Comparison of ENCODE assay signal across 8 mouse cellular contexts in the genomic region with DNA sequence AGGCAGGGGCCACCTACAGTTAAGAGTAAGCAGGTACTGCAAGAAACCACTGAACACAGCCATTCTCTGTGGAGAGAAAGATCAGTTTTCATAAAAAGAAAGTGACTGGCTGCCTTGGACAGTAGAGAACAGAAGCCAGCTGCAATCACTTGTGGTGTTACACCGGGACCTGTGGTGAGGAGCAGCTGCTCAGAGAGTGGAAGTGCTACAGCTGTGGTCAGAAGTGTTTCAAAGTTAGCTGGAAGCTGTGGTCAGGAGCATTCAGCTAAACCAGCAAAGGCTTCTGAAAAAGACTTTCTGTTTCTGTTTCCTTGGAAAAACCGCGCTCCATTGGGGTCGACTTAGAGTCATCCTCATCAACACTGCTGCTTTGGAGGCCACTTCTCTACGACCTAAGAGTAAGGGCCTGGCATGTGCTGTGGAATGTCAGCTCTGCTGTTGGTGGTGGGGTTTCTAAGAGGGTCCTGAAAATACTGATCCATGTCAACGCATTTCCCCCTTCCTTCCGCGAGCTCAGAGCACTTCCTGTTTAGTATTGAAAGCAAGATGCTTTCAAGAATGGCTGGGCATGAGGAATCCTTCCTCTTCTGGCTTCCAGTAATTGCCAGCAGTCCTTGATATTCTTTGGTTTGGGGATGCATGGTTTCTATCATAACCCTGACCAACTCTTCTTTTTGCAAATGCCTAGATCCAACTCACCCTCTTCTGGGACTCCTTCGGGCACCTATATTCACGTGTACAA.
DNase-seq lines count a peak whose midpoint lies in the region; ATAC-seq lines count a peak whose summit lies in the region.
"Had no signal": no experiment of that assay in that cellular context is flagged by ENCODE, and none has a peak within 500 bp of the region (broad histone marks: within the 10 kb centered on the region; RNA-seq: fewer than 3 reads in every experiment).

No protein-coding gene starts in this region.

- ATAC-seq in monocyte, adult 5-6 weeks (replicated peaks; ENCODE audit: insufficient number of reproducible peaks, low FRiP score, low TSS enrichment, poor library complexity, severe bottlenecking): no peak; the same call in 1 of the 2 replicates
- ATAC-seq in hindbrain, embryonic 16.5 days: no peak

- no peak overlapping the region for H3K4me2 ChIP-seq in hindbrain, embryonic 16.5 days (ENCODE audit: low read length)
- H3K4me2 ChIP-seq: limb, embryonic 15.5 days had no signal

- no peak overlapping the region for H3K4me3 ChIP-seq in hindbrain, embryonic 16.5 days (ENCODE audit: low read length)
- H3K4me3 ChIP-seq: limb, embryonic 15.5 days had no signal

- no peak overlapping the region for H3K9ac ChIP-seq in hindbrain, embryonic 16.5 days (ENCODE audit: low read depth, low read length)
- H3K9ac ChIP-seq: limb, embryonic 15.5 days had no signal

- H3K9me3 ChIP-seq in hindbrain, embryonic 16.5 days (ENCODE audit: control insufficient read depth, low read length): no peaks in the 10 kb centered on the region
- H3K9me3 ChIP-seq: limb, embryonic 15.5 days had no signal

- H3K27me3 ChIP-seq in hindbrain, embryonic 16.5 days (replicated peaks; ENCODE audit: control insufficient read depth, insufficient read depth, low read length): no peaks in the 10 kb centered on the region
- H3K27me3 ChIP-seq: limb, embryonic 15.5 days had no signal

- 89% methylated on average over 10 of the region's 10 CpGs for WGBS in hindbrain, embryonic 16.5 days

- no peaks in the 10 kb centered on the region for H3K4me1 ChIP-seq in hindbrain, embryonic 16.5 days (ENCODE audit: control insufficient read depth, insufficient read depth, low read depth, low read length)
- H3K4me1 ChIP-seq: limb, embryonic 15.5 days had no signal

- intact Hi-C loops in heart, postnatal 10 days (cut with DNase I): no loop called here

- no peaks in the 10 kb centered on the region for H3K36me3 ChIP-seq in hindbrain, embryonic 16.5 days (ENCODE audit: control insufficient read depth, insufficient read depth, low read length)
- H3K36me3 ChIP-seq: limb, embryonic 15.5 days had no signal

- no peak overlapping the region for H3K27ac ChIP-seq in hindbrain, embryonic 16.5 days (ENCODE audit: low read depth, low read length)
- H3K27ac ChIP-seq: limb, embryonic 15.5 days had no signal

- DNase-seq in monocyte, adult 2 months (ENCODE audit: low read depth in 1 of 2, low spot score in 2 of 2): peak; percentile 6 to 27
- peak; percentile 45 to 47 for DNase-seq in heart, postnatal 10 days
- DNase-seq in lung, postnatal 4 days: peak; percentile 9 to 30
- peak; percentile 3 to 12 for DNase-seq in thymus, postnatal 36 days
- DNase-seq in cerebellum, postnatal 10 days: no peak

Comparison
In these comparisons a context has a peak if more than half of its experiments do, and no peak if none do; other contexts are left out.
1. DNase-seq: peak in monocyte, adult 2 months (2 of 2), heart, postnatal 10 days (2 of 2), lung, postnatal 4 days (2 of 2) and thymus, postnatal 36 days (2 of 2); none in cerebellum, postnatal 10 days (0 of 2).